Mouse (Mus musculus) layer of hippocampus, adult 2 months (tissue): Measurements from ENCODE around the gene Plekha5. TPM values are rescaled to one million over a fixed set of nuclear protein-coding genes. Genes with fewer than 3 reads are reported as not detected.
A peak's percentile ranks its signal among the peaks of the same experiment; 100 is the strongest.

ENCODE experiments used
- DNase-seq, 2 experiments: peaks; one replicate each; pipeline ENCODE4 v3.0.0; 2022; ENCODE audit warnings: low spot score in 2 of 2
- H3K27ac ChIP-seq: fragments of 200-600 bp; 2 replicates; pipeline ENCODE4 v1.8.1; 2022
- H3K4me3 ChIP-seq: fragments of 200-600 bp; 2 replicates; pipeline ENCODE4 v1.8.1; 2022; ENCODE audit warnings: mild to moderate bottlenecking
- CTCF ChIP-seq: fragments of 200-600 bp; conservative IDR thresholded peaks from 2 replicates; pipeline ENCODE4 v1.8.1; 2022; ENCODE audit warnings: antibody characterized with exemption, mild to moderate bottlenecking, moderate library complexity
- long read RNA-seq, 2 experiments: library from polyadenylated mRNA; stranded (forward); transcript quantifications; one replicate each; pipeline ENCODE4 v2.0.0; 2021; ENCODE audit warnings: borderline mapping rate in 2 of 2
- total RNA-seq, 2 experiments: library from RNA; stranded (reverse); gene quantifications; 2 replicates each; pipeline ENCODE4 v1.2.3; 2021

Gene Plekha5
- 100 to 1,000 TPM; 109 to 125 TPM for total RNA-seq
- long read RNA-seq, experiment 1, partial matches to known transcripts: 8 of 25 reads
- long read RNA-seq, experiment 1, other reads (novel, unspliced or antisense): 17 of 25 reads
- long read RNA-seq, experiment 2, partial matches to known transcripts: 6 of 34 reads
- long read RNA-seq, experiment 2, other reads (novel, unspliced or antisense): 28 of 34 reads

DNA sequence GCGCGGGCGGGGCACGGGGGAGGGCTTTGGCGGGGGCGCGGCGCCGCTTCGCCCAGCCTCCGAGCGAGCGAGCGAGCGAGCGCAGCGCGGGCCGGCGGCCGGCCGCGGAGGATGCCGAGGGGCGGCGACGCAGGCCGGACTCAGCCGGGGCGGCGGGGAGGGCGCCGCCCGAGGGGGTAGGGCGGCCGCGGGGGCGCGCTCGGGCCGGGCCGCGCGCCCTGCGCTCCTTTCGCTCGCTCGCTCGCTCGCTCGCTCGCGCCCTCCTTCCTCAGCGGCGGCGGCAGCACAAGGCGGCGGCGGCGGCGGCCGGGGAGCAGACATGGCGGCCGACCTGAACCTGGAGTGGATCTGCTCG, at the start of gene Plekha5:
Gene Plekha5 (plus strand): TSS at position 209 of the 355 bp plus-strand sequence.
- Histone ChIP-seq H3K27ac (peak within 1 kb of the TSS; percentile 99), H3K4me3 (peak within 1 kb of the TSS; percentile 73)
- no peak for TF ChIP-seq CTCF
- peak in 1 of 2 experiments; percentile 63 for DNase-seq

DNA sequence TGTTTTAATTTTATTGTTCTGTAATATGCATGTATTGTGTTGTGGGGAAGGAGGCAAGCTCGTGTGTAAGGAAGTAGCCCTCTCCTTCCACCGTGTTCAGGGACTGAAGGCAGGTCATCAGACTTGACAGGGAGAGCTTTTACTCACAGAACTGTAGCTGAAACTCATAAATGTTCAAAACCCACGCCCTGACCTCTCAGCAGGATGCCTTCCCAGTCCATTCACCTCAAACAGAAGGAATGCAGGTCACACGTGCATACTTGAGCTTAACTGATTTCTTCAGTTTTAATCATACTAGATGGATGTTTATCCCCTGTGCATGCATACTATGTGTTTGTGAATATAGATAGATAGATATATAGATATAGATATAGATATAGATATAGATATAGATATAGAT, 48.2 kb upstream of the Plekha5 start:
- no peak overlapping the region for H3K4me3 ChIP-seq
- TF ChIP-seq CTCF: no peak
- no peak for DNase-seq
- no peak overlapping the region for H3K27ac ChIP-seq

DNA sequence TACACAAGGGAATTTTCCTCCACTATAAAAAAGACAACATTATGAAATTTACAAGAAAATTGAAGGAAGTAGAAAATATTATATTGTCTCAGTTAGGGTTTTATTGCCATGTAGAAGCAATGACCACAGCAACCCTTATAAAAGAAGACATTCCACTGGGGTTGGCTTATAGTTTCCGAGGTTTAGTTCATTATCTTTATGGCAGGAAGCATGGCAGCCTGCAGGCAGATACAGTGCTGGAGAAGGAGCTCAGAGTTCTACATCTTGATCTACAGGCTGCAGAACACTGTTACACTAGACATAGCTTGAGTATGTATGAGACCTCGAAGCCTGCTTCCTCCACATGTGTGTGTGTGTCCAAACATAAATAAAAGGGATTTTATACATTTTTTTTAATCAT, 43.3 kb upstream of the Plekha5 start:
- Histone ChIP-seq H3K27ac (no peak overlapping the region), H3K4me3 (no peak overlapping the region)
- no peak for TF ChIP-seq CTCF
- DNase-seq: no peak

DNA sequence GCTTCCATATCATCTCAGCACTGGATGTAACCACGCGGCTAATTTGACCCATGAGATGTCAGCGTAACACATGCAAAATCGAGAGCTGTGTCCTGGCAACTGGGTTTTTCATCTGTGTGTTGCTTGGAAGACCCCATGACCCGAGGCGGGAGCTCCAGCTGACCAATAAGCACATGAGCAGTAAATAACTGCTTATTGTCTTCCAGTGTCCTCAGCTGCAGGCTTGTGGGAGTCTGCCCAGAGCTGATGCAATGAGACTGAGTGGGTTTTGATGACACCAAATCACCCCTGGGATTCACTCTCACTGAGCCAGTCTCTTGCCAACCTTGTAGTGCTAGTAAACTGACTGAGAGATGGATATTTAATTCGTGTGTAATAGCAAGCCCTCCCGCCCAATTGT, 42.7 kb upstream of the Plekha5 start:
- Histone ChIP-seq H3K27ac (no peak overlapping the region), H3K4me3 (no peak overlapping the region)
- TF ChIP-seq CTCF: no peak
- no peak for DNase-seq

DNA sequence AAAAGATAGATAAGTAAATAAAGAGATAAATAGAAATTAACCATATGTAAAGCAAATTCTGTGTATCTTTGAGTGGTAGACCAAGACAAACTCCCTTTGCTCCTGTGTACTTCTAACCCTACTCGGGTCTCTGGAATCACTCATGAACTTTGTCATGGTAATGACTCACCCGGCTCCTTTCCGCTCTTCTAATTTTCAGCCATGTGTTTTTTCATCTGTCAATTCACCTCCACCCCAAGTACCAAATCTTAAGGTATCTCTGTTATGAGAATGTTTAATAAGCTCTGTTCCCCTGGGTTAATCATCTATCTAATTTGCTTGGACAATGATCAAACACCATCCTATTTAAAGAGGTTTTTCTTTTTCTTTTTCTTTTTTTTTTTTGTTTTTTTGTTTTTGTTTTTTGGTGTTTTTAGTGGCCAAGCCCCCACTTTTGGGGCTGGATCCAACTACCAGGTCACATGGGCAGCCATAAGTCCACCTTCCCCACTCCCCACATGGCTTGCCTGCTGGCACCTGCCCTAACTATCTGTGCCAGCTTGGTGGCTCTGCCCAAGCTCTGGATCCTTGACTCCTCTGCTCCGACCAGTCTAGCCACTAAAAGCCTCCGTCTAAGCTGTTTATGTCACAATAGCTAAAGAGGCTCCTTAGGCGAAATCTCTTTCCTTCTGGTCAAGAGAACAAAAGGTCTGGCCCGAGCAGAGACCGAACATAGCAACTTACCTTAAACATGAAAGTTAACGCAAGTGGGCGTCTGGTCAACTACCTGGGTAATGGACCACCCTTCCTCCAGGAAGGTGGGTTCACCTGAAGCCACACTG, 40.1 kb upstream of the Plekha5 start:
- H3K27ac ChIP-seq: no peak overlapping the region
- DNase-seq: no peak
- TF ChIP-seq CTCF: no peak
- no peak overlapping the region for H3K4me3 ChIP-seq

DNA sequence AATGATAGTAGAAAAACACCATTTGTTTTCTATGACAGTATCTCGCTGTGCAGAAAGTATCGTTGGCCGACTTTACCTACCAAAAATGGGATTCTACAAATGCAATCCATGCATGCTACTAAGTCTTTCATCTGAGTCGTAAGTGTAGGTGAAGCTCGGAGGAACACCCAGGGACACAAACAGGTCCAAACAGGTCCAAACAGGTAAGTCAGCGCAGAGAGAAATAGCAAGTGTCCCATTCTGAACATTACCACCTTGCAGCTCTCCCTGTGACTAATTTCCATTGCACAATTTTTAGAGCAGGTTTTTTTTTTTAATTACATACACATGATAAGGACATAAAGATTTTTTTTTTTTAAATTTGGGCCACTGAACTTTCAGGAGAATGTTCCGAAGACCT, 27.2 kb upstream of the Plekha5 start:
- TF ChIP-seq CTCF: no peak
- DNase-seq: no peak
- H3K27ac ChIP-seq: no peak overlapping the region
- no peak overlapping the region for H3K4me3 ChIP-seq

DNA sequence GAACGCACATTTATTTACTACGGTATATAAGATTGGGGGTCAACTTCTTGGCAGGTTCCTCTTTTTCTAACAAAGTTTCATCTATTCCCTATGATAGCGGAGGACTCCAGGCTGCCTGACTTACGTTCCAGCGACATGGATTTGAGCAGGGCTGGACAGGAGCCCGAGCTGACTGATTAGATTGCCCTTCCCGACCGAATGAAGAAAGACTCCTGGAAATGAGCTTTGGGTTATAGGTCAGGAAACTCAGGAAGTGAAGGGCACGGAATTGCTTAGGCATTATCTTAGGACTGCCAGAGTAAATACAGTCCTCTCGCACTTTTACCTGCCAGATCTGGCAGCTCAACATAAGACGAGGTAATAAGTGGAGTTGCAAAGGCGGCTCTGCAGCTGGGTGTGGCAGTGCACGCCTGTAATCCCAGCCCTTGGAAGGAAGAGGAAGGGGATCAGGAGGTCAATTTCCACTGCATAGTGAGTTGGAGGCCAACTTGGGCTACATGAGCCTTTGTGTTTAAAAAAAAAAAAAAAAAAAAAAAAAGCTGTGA, 21.0 kb upstream of the Plekha5 start:
- no peak for DNase-seq
- no peak overlapping the region for H3K4me3 ChIP-seq
- H3K27ac ChIP-seq: no peak overlapping the region
- TF ChIP-seq CTCF: no peak

DNA sequence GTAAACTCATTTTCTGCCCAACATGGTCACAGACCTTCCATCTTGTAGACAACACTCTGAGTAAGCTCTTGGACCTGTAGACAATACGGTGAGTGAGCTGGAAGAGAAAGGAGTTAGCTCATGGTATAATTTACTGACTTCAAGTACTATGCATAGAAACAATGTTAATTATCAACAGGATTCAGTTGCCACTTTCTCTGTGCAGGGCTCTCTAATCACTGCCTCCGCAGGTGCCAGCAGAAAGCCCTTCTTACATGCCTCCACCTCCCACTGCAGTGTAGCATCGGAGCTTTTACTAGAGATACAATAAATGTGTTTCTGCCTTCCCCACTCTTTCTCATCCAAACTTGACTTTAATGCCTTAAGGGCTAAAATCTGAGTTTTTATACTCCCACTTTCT, 11.9 kb upstream of the Plekha5 start:
- TF ChIP-seq CTCF: no peak
- no peak for DNase-seq
- Histone ChIP-seq H3K27ac (no peak overlapping the region), H3K4me3 (no peak overlapping the region)

DNA sequence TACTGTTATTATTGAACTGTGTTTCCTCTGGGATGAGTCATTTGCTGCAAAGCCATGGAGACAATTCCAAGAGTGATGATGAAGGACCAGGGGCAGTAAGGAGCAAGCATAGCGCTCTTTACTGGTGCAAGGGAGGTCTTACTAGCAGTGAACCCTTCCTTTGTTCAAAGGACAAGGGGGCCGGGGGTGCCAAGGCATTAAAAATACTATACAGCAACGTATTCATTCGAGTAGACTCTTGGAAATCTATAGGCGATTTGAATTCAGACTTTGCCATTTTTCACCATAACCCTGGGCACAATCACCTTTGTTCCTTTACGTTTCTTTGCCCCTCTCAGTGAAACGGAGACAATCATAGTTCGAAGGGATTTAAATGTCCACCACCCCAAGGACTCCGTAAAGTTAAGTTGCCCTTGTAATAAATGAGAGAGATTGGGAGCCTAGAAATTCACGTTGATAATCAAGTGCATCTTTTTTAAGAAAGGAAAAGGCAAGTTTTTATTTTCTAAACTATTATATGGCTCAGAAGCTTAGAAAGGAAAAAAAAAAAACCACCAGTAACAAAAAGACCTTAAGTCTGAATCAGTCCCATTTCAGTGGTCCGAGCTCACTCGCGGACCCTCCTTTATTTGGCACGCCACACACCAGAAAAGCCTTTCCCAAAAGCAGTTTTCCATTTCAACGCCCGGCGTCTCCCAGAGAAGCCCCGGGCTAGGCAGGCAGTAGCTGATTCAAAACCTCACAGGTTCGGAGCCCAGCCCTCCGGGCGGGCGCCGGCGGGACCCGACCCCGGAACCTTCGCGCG, 611 bp upstream of the Plekha5 start:
- peak overlapping the region; percentile 72 for H3K4me3 ChIP-seq
- DNase-seq: peak in 1 of 2 experiments; percentile 22
- no peak for TF ChIP-seq CTCF
- H3K27ac ChIP-seq: peak overlapping the region; percentile 92

DNA sequence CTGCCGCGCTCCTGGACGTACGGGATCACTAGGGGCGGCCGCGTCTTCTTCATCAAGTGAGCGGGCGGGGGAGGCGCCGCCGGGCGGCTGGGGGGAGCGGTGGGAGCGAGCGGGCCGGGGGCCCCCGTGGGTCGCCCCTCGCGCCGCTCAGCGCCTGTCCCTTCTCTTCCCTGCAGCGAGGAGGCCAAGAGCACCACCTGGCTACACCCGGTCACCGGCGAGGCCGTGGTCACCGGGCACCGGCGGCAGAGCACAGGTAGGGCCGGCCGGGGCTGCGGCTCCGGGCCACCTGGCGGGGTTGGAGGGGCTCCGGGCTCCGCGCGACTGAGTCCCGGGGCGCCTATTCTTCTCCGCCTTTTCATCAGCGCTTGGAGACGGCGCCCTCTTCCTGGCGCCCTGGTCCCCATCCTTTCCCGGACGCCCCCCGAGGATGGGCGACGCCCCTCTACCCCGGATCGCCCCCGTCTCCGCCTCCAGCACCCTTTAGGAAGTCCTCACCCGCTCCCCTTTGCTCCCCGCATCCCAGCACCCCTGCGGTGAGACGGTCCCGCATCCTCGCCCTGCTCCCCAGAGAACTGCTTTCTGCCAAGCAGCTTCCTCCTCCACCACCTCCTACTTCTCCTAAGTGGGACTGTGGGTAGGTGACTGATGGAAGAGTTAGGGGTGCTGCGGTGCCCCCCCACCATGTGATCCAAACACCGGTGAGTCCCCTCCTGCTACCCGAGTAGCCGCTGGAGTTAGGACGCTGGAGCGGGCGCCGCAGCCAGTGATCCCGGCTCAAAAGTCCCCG, 542 bp downstream of the Plekha5 start:
- H3K4me3 ChIP-seq: peak overlapping the region; percentile 73
- DNase-seq: peak; percentile 39 to 40
- peak overlapping the region; percentile 99 for H3K27ac ChIP-seq
- 0 out of 2 replicates have a peak, but pooled peaks have one; percentile 7 for TF ChIP-seq CTCF

DNA sequence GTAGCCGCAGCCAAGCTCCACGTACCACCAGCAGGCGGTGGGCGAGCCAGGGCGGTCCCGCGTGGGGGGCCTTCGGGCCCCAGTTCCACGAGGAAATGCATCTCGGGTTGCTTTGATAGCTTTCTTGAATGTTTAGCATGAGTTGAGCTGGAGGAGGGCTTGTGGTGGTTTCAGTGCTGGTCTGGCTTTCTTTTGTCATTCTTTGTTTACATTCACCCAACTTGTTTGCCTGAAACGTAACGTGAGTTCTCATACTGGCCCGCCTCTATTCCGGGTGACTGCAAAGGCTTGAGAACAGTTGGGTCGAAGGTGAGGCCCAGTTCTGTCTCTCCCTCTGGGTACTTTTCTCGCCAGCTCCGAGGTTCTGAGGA, 1.1 kb downstream of the Plekha5 start:
- peak overlapping the region; percentile 73 for H3K4me3 ChIP-seq
- peak in 1 of 2 experiments; percentile 41 for DNase-seq
- H3K27ac ChIP-seq: peak overlapping the region; percentile 99
- TF ChIP-seq CTCF: peak; percentile 53

DNA sequence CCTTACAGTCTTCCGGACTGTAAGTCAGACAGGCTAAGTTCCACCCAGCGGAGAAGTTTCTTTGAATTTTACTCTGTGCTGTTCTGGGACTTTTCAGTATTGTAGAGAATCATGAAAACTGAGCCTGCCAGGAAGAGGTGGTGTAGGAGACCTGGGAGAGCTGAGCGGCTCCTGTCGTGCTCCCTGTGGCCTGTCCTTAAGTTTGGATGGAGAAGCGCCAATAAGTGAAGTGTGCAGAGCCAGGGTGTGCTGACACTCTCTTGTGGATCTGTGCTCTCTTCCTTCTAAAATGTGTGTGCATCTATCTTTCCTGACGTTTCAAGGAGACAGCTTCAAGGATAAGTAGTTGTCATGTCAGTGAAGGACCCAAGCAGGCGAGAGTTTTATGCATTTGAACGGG, 5.4 kb downstream of the Plekha5 start:
- Histone ChIP-seq H3K4me3 (no peak overlapping the region), H3K27ac (no peak overlapping the region)
- DNase-seq: no peak
- no peak for TF ChIP-seq CTCF

DNA sequence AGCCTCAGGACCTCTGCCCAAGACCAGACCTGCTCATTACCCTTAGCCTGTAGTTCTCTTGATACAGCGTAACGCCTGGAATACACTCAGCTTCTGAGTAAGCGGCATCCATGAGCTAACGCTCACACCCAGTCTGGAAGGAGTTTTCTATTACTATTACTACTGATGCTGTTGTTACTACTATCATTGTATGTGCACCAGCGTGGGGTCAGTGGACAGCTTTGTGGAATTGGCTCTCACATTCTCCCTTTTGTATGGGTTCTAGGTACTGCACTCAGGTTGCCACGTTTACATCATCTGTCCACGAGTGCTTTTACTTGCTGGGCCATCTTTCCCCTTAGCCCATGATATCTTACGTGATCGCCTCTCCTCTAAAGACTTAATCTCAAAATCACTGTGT, 8.5 kb downstream of the Plekha5 start:
- Histone ChIP-seq H3K4me3 (no peak overlapping the region), H3K27ac (no peak overlapping the region)
- TF ChIP-seq CTCF: no peak
- no peak for DNase-seq
